Comparison of ENCODE assay signal across 20 mouse cellular contexts in the genomic region with DNA sequence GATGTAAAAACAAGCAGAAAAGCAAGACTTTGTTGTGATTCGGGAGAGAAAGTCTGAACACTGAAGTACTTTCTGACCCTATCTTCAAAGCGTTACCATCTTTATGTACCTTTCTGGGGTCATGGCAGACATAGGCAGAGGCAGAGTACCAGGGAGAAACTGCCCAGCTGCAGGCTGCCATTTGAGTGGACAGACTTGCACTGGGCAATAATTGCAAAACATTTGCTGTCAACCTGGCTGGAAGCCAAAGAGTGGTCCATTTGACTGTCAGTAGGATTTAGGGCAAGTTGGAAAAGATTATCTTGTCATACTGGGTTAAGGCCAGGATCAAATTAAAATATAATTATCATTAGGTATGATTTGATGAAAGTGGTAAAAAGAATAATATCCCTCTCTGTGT.
"Had no signal": no experiment of that assay in that cellular context is flagged by ENCODE, and none has a peak within 500 bp of the region (broad histone marks: within the 10 kb centered on the region; RNA-seq: fewer than 3 reads in every experiment).

No protein-coding gene starts in this region.

- H3K4me3 ChIP-seq: layer of hippocampus, adult 2 months; limb, embryonic 12.5 days; limb, embryonic 15.5 days; midbrain, embryonic 15.5 days; myocyte; neural tube, embryonic 13.5 days had no signal

- H3K9me3 ChIP-seq: limb, embryonic 12.5 days; limb, embryonic 15.5 days; midbrain, embryonic 15.5 days; neural tube, embryonic 13.5 days had no signal

- H3K4me1 ChIP-seq: limb, embryonic 12.5 days; limb, embryonic 15.5 days had no signal

- H3K4me2 ChIP-seq: limb, embryonic 12.5 days; limb, embryonic 15.5 days; liver, embryonic 11.5 days; lung, embryonic 14.5 days; midbrain, embryonic 15.5 days; neural tube, embryonic 13.5 days had no signal

- H3K36me3 ChIP-seq: limb, embryonic 12.5 days; limb, embryonic 15.5 days; midbrain, embryonic 15.5 days; neural tube, embryonic 13.5 days had no signal

- ATAC-seq: liver, postnatal 0 days; lung, postnatal 0 days had no signal

- DNase-seq: kidney, adult 2 months; kidney, postnatal 25 days; layer of hippocampus, adult 9-11 months; liver, postnatal 0 days; lung, embryonic 14.5 days; right cerebral cortex, adult 18-20 months; right cerebral cortex, postnatal 14 days; right cerebral cortex, postnatal 4 days; thymus, postnatal 25 days had no signal

- H3K27ac ChIP-seq: kidney, postnatal 0 days; layer of hippocampus, adult 2 months; limb, embryonic 12.5 days; limb, embryonic 15.5 days; liver, embryonic 14.5 days; macrophage; midbrain, embryonic 15.5 days; neural tube, embryonic 13.5 days had no signal

- H3K27me3 ChIP-seq: limb, embryonic 12.5 days; limb, embryonic 15.5 days; midbrain, embryonic 15.5 days; neural tube, embryonic 13.5 days had no signal

- H3K9ac ChIP-seq: limb, embryonic 12.5 days; limb, embryonic 15.5 days; liver, embryonic 14.5 days; liver, postnatal 0 days; lung, embryonic 14.5 days; midbrain, embryonic 15.5 days; neural tube, embryonic 13.5 days had no signal
